Mouse (Mus musculus) neural tube, embryonic 12.5 days (tissue): ENCODE measurements at regions not wholly inside any gene's neighbourhood (a gene's known extent, or its start where the extent isn't known, plus 50 kb on each side); places are given as distances from the start of the nearest gene placed in this dataset.
A peak's percentile ranks its signal among the peaks of the same experiment; 100 is the strongest.

Experiments used
- ATAC-seq: fragments of 200-750 bp; cut with Nextera tagmentation; 2 replicates; pipeline ENCODE4 v1.8.0; 2017; ENCODE audit warnings: low read depth, mild to moderate bottlenecking, moderate TSS enrichment, moderate library complexity; ENCODE audit not compliant: low FRiP score
- H3K27ac ChIP-seq: fragments of 300-500 bp; sonication (generic); 2 replicates; pipeline ENCODE4 v1.5.1; 2016
- H3K27me3 ChIP-seq: fragments of 300-500 bp; sonication (generic); replicated peaks from 2 replicates; pipeline ENCODE4 v1.6.1; 2016; ENCODE audit warnings: mild to moderate bottlenecking
- H3K36me3 ChIP-seq: fragments of 300-500 bp; sonication (generic); 2 replicates; pipeline ENCODE4 v1.6.1; 2016; ENCODE audit warnings: mild to moderate bottlenecking
- H3K4me1 ChIP-seq: fragments of 300-500 bp; sonication (generic); 2 replicates; pipeline ENCODE4 v1.6.1; 2016
- H3K4me2 ChIP-seq: fragments of 300-500 bp; sonication (generic); replicated peaks from 2 replicates; pipeline ENCODE4 v1.6.1; 2016; ENCODE audit warnings: mild to moderate bottlenecking
- H3K4me3 ChIP-seq: fragments of 300-500 bp; sonication (generic); 2 replicates; pipeline ENCODE4 v1.5.1; 2016
- H3K9ac ChIP-seq: fragments of 300-500 bp; sonication (generic); 2 replicates; pipeline ENCODE4 v1.6.1; 2016; ENCODE audit warnings: mild to moderate bottlenecking
- H3K9me3 ChIP-seq: fragments of 300-500 bp; sonication (generic); 2 replicates; pipeline ENCODE4 v1.6.1; 2016; ENCODE audit warnings: mild to moderate bottlenecking
- WGBS: fragments of 180-500 bp; shearing (Covaris S2); methylation state at CpG from one replicate; pipeline ENCODE4 v1.1.7; 2016; 5-methylcytosine and 5-hydroxymethylcytosine counted together

- H3K27ac ChIP-seq = no peak overlapping the region
- H3K36me3 ChIP-seq = no peaks in the 10 kb centered on the region
- ATAC-seq = no peak
- no peak overlapping the region for H3K4me2 ChIP-seq
- H3K27me3 ChIP-seq = no peaks in the 10 kb centered on the region
- no peaks in the 10 kb centered on the region for H3K9me3 ChIP-seq
- WGBS = 38% methylated on average over 8 of the region's 8 CpGs
- H3K4me3 ChIP-seq = no peak overlapping the region
- H3K9ac ChIP-seq = no peak overlapping the region
- no peaks in the 10 kb centered on the region for H3K4me1 ChIP-seq
Observed at GRCm38 (mm10) chr14:76912301-76913001, 124.1 kb upstream of the Ccdc122 start.

GRCm38 (mm10) chr14:76911271-76911670 lies 125.3 kb upstream of the Ccdc122 start:
- Histone ChIP-seq H3K36me3 (no peaks in the 10 kb centered on the region), H3K4me3 (no peak overlapping the region), H3K4me1 (no peaks in the 10 kb centered on the region), H3K4me2 (no peak overlapping the region), H3K9me3 (no peaks in the 10 kb centered on the region), H3K27me3 (no peaks in the 10 kb centered on the region), H3K9ac (no peak overlapping the region), H3K27ac (no peak overlapping the region)
- no peak for ATAC-seq
- WGBS = 93% methylated on average over 5 of the region's 5 CpGs

- 91% methylated on average over 5 of the region's 5 CpGs for WGBS
- no peak overlapping the region for H3K4me2 ChIP-seq
- ATAC-seq = no peak
Observed at GRCm38 (mm10) chr14:76910186-76910585, 126.4 kb upstream of the Ccdc122 start.

GRCm38 (mm10) chr14:76907941-76908340 lies 128.6 kb upstream of the Ccdc122 start:
- Histone ChIP-seq H3K36me3 (no peaks in the 10 kb centered on the region), H3K27me3 (no peaks in the 10 kb centered on the region), H3K9ac (no peak overlapping the region), H3K4me3 (no peak overlapping the region), H3K4me2 (no peak overlapping the region), H3K27ac (no peak overlapping the region), H3K4me1 (no peaks in the 10 kb centered on the region), H3K9me3 (no peaks in the 10 kb centered on the region)
- WGBS = 73% methylated on average over 5 of the region's 5 CpGs
- no peak for ATAC-seq

More at GRCm38 (mm10) chr14:76910186-76910585, 126.4 kb upstream of the Ccdc122 start:
- no peaks in the 10 kb centered on the region for H3K4me1 ChIP-seq
- H3K4me3 ChIP-seq = no peak overlapping the region
- H3K27me3 ChIP-seq = no peaks in the 10 kb centered on the region
- H3K9ac ChIP-seq = no peak overlapping the region
- no peaks in the 10 kb centered on the region for H3K36me3 ChIP-seq
- H3K27ac ChIP-seq = no peak overlapping the region
- no peaks in the 10 kb centered on the region for H3K9me3 ChIP-seq

- no peak overlapping the region for H3K4me3 ChIP-seq
- H3K9me3 ChIP-seq = no peaks in the 10 kb centered on the region
- H3K4me1 ChIP-seq = no peaks in the 10 kb centered on the region
- H3K4me2 ChIP-seq = no peak overlapping the region
- no peak overlapping the region for H3K27ac ChIP-seq
- no peak for ATAC-seq
- H3K36me3 ChIP-seq = no peaks in the 10 kb centered on the region
- no peak overlapping the region for H3K9ac ChIP-seq
- no peaks in the 10 kb centered on the region for H3K27me3 ChIP-seq
- WGBS = 95% methylated on average over 1 of the region's 1 CpGs
Observed at GRCm38 (mm10) chr14:76902962-76903757, 133.4 kb upstream of the Ccdc122 start.

GRCm38 (mm10) chr14:76901490-76901889 lies 135.1 kb upstream of the Ccdc122 start:
- Histone ChIP-seq H3K4me1 (no peaks in the 10 kb centered on the region), H3K4me2 (no peak overlapping the region), H3K36me3 (no peaks in the 10 kb centered on the region), H3K4me3 (no peak overlapping the region), H3K9me3 (no peaks in the 10 kb centered on the region), H3K27ac (no peak overlapping the region), H3K9ac (no peak overlapping the region), H3K27me3 (no peaks in the 10 kb centered on the region)
- no peak for ATAC-seq
- WGBS = 92% methylated on average over 3 of the region's 3 CpGs

GRCm38 (mm10) chr14:76899331-76899730 lies 137.2 kb upstream of the Ccdc122 start:
- WGBS = 28% methylated on average over 3 of the region's 3 CpGs
- Histone ChIP-seq H3K4me1 (no peaks in the 10 kb centered on the region), H3K27ac (no peak overlapping the region), H3K9me3 (no peaks in the 10 kb centered on the region), H3K36me3 (no peaks in the 10 kb centered on the region), H3K27me3 (no peaks in the 10 kb centered on the region), H3K9ac (no peak overlapping the region), H3K4me3 (no peak overlapping the region), H3K4me2 (no peak overlapping the region)
- ATAC-seq = no peak

- no peak overlapping the region for H3K4me3 ChIP-seq
- no peak overlapping the region for H3K27ac ChIP-seq
- no peak overlapping the region for H3K4me2 ChIP-seq
- H3K4me1 ChIP-seq = peaks cover 13% of the 10 kb centered on the region
- no peak for ATAC-seq
- H3K9ac ChIP-seq = no peak overlapping the region
- H3K27me3 ChIP-seq = 0 out of 2 replicates have a peak, but pooled peaks cover 2% of the 10 kb centered on the region
- no peaks in the 10 kb centered on the region for H3K9me3 ChIP-seq
- WGBS = 75% methylated on average over 3 of the region's 3 CpGs
- no peaks in the 10 kb centered on the region for H3K36me3 ChIP-seq
Observed at GRCm38 (mm10) chr14:76887708-76888107, 148.9 kb upstream of the Ccdc122 start.

GRCm38 (mm10) chr14:76887201-76887600 lies 149.4 kb upstream of the Ccdc122 start:
- no peak for ATAC-seq
- H3K4me2 ChIP-seq = no peak overlapping the region
- WGBS = 78% methylated on average over 3 of the region's 3 CpGs
- 0 out of 2 replicates have a peak, but pooled peaks cover 2% of the 10 kb centered on the region for H3K27me3 ChIP-seq
- H3K4me3 ChIP-seq = no peak overlapping the region
- no peaks in the 10 kb centered on the region for H3K9me3 ChIP-seq
- H3K36me3 ChIP-seq = no peaks in the 10 kb centered on the region
- H3K27ac ChIP-seq = no peak overlapping the region
- H3K4me1 ChIP-seq = peaks cover 18% of the 10 kb centered on the region
- H3K9ac ChIP-seq = no peak overlapping the region

- WGBS = 20% methylated on average over 3 of the region's 3 CpGs
- H3K4me2 ChIP-seq = peak overlapping the region; percentile 26
- peak; percentile 69 for ATAC-seq
- H3K36me3 ChIP-seq = no peaks in the 10 kb centered on the region
- no peak overlapping the region for H3K9ac ChIP-seq
- H3K27me3 ChIP-seq = 0 out of 2 replicates have a peak, but pooled peaks cover 2% of the 10 kb centered on the region
- H3K9me3 ChIP-seq = no peaks in the 10 kb centered on the region
- H3K4me3 ChIP-seq = no peak overlapping the region
- peaks cover 22% of the 10 kb centered on the region for H3K4me1 ChIP-seq
- H3K27ac ChIP-seq = peak overlapping the region; percentile 27; the same call in 1 of the 2 replicates
Observed at GRCm38 (mm10) chr14:76883231-76883651, 153.3 kb upstream of the Ccdc122 start.

- H3K4me1 ChIP-seq = peaks cover 22% of the 10 kb centered on the region
- H3K36me3 ChIP-seq = no peaks in the 10 kb centered on the region
- H3K4me2 ChIP-seq = peak overlapping the region; percentile 26
- H3K4me3 ChIP-seq = no peak overlapping the region
- WGBS = 10% methylated on average over 5 of the region's 5 CpGs
- H3K27me3 ChIP-seq = 0 out of 2 replicates have a peak, but pooled peaks cover 2% of the 10 kb centered on the region
- peak overlapping the region; percentile 27 for H3K27ac ChIP-seq
- ATAC-seq = peak; percentile 87
- H3K9me3 ChIP-seq = no peaks in the 10 kb centered on the region
- H3K9ac ChIP-seq = no peak overlapping the region
Observed at GRCm38 (mm10) chr14:76882711-76883171, 153.8 kb upstream of the Ccdc122 start.

- Histone ChIP-seq H3K9me3 (no peaks in the 10 kb centered on the region), H3K27me3 (no peaks in the 10 kb centered on the region), H3K27ac (no peak overlapping the region), H3K9ac (no peak overlapping the region), H3K36me3 (no peaks in the 10 kb centered on the region), H3K4me1 (peaks cover 22% of the 10 kb centered on the region), H3K4me2 (no peak overlapping the region), H3K4me3 (no peak overlapping the region)
- ATAC-seq = no peak
- 87% methylated on average over 3 of the region's 3 CpGs for WGBS
Observed at GRCm38 (mm10) chr14:76880851-76881250, 155.7 kb upstream of the Ccdc122 start.
